Mouse (Mus musculus) heart, embryonic 14.5 days (tissue): ENCODE data around the gene Klhl4. TPM values are rescaled to one million over a fixed set of nuclear protein-coding genes. Genes with fewer than 3 reads are reported as not detected.

Source experiments
- ATAC-seq: fragments of 200-750 bp; cut with Nextera tagmentation; 2 replicates; pipeline ENCODE4 v1.8.0; 2017; ENCODE audit warnings: low read depth, moderate TSS enrichment; ENCODE audit not compliant: insufficient number of reproducible peaks, insufficient read depth, low FRiP score
- H3K27ac ChIP-seq, 2 experiments: fragments of 200-500 bp in 1 of 2; fragments of 300-500 bp in 1 of 2; sonication (generic) in 1 of 2; replicated peaks in 1 of 2; 2 replicates each; pipeline ENCODE4 v1.5.1; 2012 to 2014; ENCODE audit warnings: low read depth in 2 of 2, low read length in 2 of 2, control low read depth in 1 of 2, mild to moderate bottlenecking in 1 of 2, mixed read lengths in 1 of 2; ENCODE audit not compliant: control insufficient read depth in 1 of 2, insufficient read depth in 1 of 2
- H3K27me3 ChIP-seq: fragments of 300-500 bp; sonication (generic); 2 replicates; pipeline ENCODE4 v1.6.1; 2014; ENCODE audit warnings: mild to moderate bottlenecking, low read length, control low read depth; ENCODE audit not compliant: control insufficient read depth, insufficient read depth
- H3K36me3 ChIP-seq: fragments of 300-500 bp; sonication (generic); 2 replicates; pipeline ENCODE4 v1.6.1; 2014; ENCODE audit warnings: mild to moderate bottlenecking, control low read depth, low read length, mixed read lengths; ENCODE audit not compliant: control insufficient read depth, insufficient read depth
- H3K4me1 ChIP-seq, 2 experiments: fragments of 200-500 bp in 1 of 2; fragments of 300-500 bp in 1 of 2; sonication (generic) in 1 of 2; 2 replicates each; pipeline ENCODE4 v1.6.1; 2012 to 2014; ENCODE audit warnings: low read length in 2 of 2, control low read depth in 1 of 2, mixed read lengths in 1 of 2; ENCODE audit not compliant: control insufficient read depth in 2 of 2, insufficient read depth in 2 of 2
- H3K4me2 ChIP-seq: fragments of 300-500 bp; sonication (generic); 2 replicates; pipeline ENCODE4 v1.6.1; 2014; ENCODE audit warnings: mild to moderate bottlenecking, low read length
- H3K4me3 ChIP-seq, 2 experiments: fragments of 200-500 bp in 1 of 2; fragments of 300-500 bp in 1 of 2; sonication (generic) in 1 of 2; 2 replicates each; pipeline ENCODE4 v1.5.1; 2012 to 2014; ENCODE audit warnings: low read length in 2 of 2, mild to moderate bottlenecking in 2 of 2, control low read depth in 1 of 2, low read depth in 1 of 2, moderate library complexity in 1 of 2; ENCODE audit not compliant: control insufficient read depth in 1 of 2, insufficient read depth in 1 of 2
- H3K9ac ChIP-seq: fragments of 300-500 bp; sonication (generic); 2 replicates; pipeline ENCODE4 v1.6.1; 2014; ENCODE audit warnings: mild to moderate bottlenecking, low read length
- H3K9me3 ChIP-seq: fragments of 300-500 bp; sonication (generic); 2 replicates; pipeline ENCODE4 v1.6.1; 2016; ENCODE audit warnings: low read length, control low read depth; ENCODE audit not compliant: control insufficient read depth
- WGBS: fragments of 180-500 bp; shearing (Covaris S2); extraction: QIAGEN DNeasy Blood & Tissue Kit; methylation state at CpG from one replicate; pipeline ENCODE4 v1.1.7; 2014; 5-methylcytosine and 5-hydroxymethylcytosine counted together
- polyA plus RNA-seq: library from polyadenylated mRNA; unstranded; fragments of >200 nt; fragmentation: Nextera tagmentation; extraction: Ambion mirVana; gene quantifications from 2 replicates; pipeline ENCODE4 v1.2.1, GENCODE M21; 2014

Klhl4 gene
- polyA plus RNA-seq = 51.7 and 53.3 TPM in 2 replicates

DNA sequence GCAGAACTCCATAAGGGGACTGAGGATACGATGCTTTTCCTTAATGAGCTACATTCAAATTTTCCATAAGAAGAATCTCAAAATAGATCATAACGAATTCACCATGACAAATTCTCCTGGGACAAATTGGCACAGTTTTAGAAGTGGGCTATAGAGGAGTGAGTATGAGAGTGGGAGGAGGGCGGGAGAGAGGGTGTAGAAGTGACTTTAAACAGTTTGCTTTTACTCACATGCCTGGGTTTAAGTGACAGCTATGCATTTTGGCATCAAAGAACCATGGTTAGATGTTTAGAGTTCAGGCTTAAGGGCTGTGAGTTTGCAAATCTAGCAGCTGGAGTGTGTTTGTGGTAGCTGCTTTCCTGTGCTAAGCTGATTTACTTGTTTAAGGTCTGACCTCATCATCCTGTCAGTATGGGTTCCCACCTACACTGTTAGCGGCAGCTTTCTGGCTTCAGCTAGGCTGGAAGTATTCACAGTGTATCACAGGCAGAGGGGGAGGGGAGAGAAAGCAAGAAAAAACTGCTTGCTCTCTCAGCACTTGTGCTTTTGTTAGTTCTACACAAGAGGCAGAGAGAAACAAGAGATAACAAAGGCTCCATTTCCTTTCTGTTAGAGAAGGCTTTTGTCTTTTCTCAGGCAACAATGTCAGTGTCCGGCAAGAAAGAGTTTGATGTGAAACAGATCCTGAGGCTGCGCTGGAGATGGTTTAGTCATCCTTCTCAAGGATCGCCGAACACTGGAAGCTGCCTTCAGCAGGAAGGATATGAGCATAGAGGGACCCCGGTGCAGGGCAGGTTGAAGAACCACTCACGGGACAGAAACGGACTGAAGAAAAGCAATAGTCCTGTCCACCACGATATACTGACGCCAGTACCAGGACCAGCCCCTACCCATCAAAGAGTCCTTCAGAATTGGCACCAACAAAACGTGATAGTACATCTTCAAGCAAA, at the start of gene Klhl4:
Klhl4 (plus strand) TSS at position 552 of the 950 bp plus-strand sequence.
- peak; percentile 78 for ATAC-seq
- peak within 1 kb of the TSS; percentile 54; the same call in 1 of the 2 replicates for H3K9ac ChIP-seq
- peak within 1 kb of the TSS; percentile 35 to 37 for H3K4me3 ChIP-seq
- peak within 1 kb of the TSS; percentile 55 to 76 for H3K27ac ChIP-seq
- no peaks in the 10 kb centered on the region for H3K4me1 ChIP-seq
- H3K27me3 ChIP-seq = no peaks in the 10 kb centered on the region
- H3K36me3 ChIP-seq = no peaks in the 10 kb centered on the region
- 27% methylated on average over 14 of the region's 14 CpGs for WGBS
- H3K9me3 ChIP-seq = no peaks in the 10 kb centered on the region
- H3K4me2 ChIP-seq = peak within 1 kb of the TSS; percentile 61

DNA sequence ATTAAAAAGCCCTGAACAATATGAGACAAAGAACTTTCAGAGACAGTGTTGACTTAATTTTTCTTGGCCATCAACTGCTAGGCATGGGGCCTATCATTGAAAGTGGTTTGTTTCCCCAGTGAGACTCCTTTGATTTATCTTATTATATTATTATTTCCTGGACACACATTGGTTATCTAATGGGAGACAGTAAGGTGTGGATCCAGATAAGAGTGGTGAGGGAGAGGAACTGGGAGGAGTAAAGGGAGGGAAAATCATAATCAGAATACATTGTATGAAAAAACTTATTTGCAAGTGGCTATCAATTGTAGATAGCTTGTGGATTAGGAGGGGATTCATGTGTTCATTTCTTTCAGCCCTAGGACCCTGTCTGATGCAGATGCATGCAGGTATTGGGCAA, 10.0 kb downstream of the Klhl4 start:
- H3K27ac ChIP-seq = no peak overlapping the region
- H3K9me3 ChIP-seq = no peaks in the 10 kb centered on the region
- H3K4me1 ChIP-seq = no peaks in the 10 kb centered on the region
- no peaks in the 10 kb centered on the region for H3K27me3 ChIP-seq
- no peak overlapping the region for H3K4me3 ChIP-seq
- no peak overlapping the region for H3K4me2 ChIP-seq
- H3K9ac ChIP-seq = no peak overlapping the region
- H3K36me3 ChIP-seq = no peaks in the 10 kb centered on the region
- ATAC-seq = no peak

GRCm38 (mm10) chrX:114486691-114487090, 12.6 kb downstream of the Klhl4 start:
- H3K9me3 ChIP-seq = no peaks in the 10 kb centered on the region
- no peaks in the 10 kb centered on the region for H3K4me1 ChIP-seq
- H3K27me3 ChIP-seq = no peaks in the 10 kb centered on the region
- H3K9ac ChIP-seq = no peak overlapping the region
- H3K4me2 ChIP-seq = no peak overlapping the region
- no peak for ATAC-seq
- no peak overlapping the region for H3K4me3 ChIP-seq
- H3K27ac ChIP-seq = no peak overlapping the region
- no peaks in the 10 kb centered on the region for H3K36me3 ChIP-seq

DNA sequence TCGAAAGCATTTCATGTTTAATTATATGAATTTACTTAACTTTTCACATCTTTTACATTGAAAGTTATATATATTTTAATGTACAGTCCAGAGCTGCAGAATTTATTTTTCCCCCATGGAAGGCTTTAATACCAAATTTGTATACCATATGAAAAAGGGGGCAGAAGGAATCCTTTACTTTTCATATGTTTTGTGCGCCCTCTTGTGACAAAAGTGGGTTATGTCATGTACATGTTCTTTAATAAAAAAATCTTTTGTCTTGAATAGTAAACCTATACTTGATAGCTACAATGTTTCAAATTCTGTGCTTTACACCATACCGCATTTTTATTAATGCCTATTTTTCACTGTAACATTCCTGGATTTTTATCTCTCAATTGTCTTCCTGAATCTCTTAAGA, 84.0 kb downstream of the Klhl4 start:
- Histone ChIP-seq H3K4me1 (no peaks in the 10 kb centered on the region), H3K36me3 (no peaks in the 10 kb centered on the region)
- WGBS = 35% methylated on average over 3 of the region's 3 CpGs

GRCm38 (mm10) chrX:114582311-114582710, 108.2 kb downstream of the Klhl4 start:
- Histone ChIP-seq H3K27ac (no peak overlapping the region), H3K4me2 (no peak overlapping the region), H3K9ac (no peak overlapping the region), H3K4me1 (no peaks in the 10 kb centered on the region), H3K27me3 (no peaks in the 10 kb centered on the region), H3K9me3 (no peaks in the 10 kb centered on the region), H3K36me3 (no peaks in the 10 kb centered on the region), H3K4me3 (no peak overlapping the region)
- no peak for ATAC-seq
- 44% methylated on average over 1 of the region's 1 CpGs for WGBS

More for the DNA sequence above, 84.0 kb downstream of the Klhl4 start:
- no peak for ATAC-seq
- no peaks in the 10 kb centered on the region for H3K27me3 ChIP-seq
- H3K4me3 ChIP-seq = no peak overlapping the region
- H3K9me3 ChIP-seq = no peaks in the 10 kb centered on the region
- no peak overlapping the region for H3K27ac ChIP-seq
- H3K4me2 ChIP-seq = no peak overlapping the region
- H3K9ac ChIP-seq = no peak overlapping the region
